8 mouse cellular contexts compared by ENCODE assay signal in genomic region chr17:45886420-45887049, GRCm38 (mm10).
DNase-seq lines count a peak whose midpoint lies in the region; ATAC-seq and TF ChIP-seq lines count a peak whose summit lies in the region.

No protein-coding gene starts in this region.

- peak; percentile 57 for DNase-seq in gastrocnemius, adult 2 months
- no peak for DNase-seq in gastrocnemius, postnatal 10 days
- DNase-seq in kidney, postnatal 36 days: peak; percentile 66 to 74
- DNase-seq in mesoderm, embryonic 11.5 days (ENCODE audit: low read depth, low spot score): peak; percentile 87
- DNase-seq in ovary, postnatal 36 days (ENCODE audit: low spot score): no peak
- no peak for DNase-seq in cerebellum, adult 18-20 months
- DNase-seq in thymus, postnatal 0 days (ENCODE audit: low spot score): no peak

- no peak for TF ChIP-seq CTCF in gastrocnemius, adult 2 months (IDR thresholded peaks at IDR 0.05)

- no peaks in the 10 kb centered on the region for H3K9me3 ChIP-seq in heart, embryonic 13.5 days

- peaks cover 17% of the 10 kb centered on the region; the same call in 1 of the 2 replicates for H3K27me3 ChIP-seq in heart, embryonic 13.5 days (replicated peaks)

- WGBS in heart, embryonic 13.5 days: 3% methylated on average over 17 of the region's 17 CpGs

- peak; percentile 33; the same call in 1 of the 2 replicates for ATAC-seq in heart, embryonic 13.5 days (ENCODE audit: extremely low read depth, insufficient number of reproducible peaks, low FRiP score, low TSS enrichment)

- H3K4me2 ChIP-seq in heart, embryonic 13.5 days: peak overlapping the region; percentile 39

- peak overlapping the region; percentile 55 for H3K9ac ChIP-seq in heart, embryonic 13.5 days

- peaks cover 36% of the 10 kb centered on the region for H3K4me1 ChIP-seq in heart, embryonic 13.5 days

- peak overlapping the region; percentile 36 for H3K4me3 ChIP-seq in gastrocnemius, adult 2 months
- H3K4me3 ChIP-seq in heart, embryonic 13.5 days: no peak overlapping the region

- H3K27ac ChIP-seq in gastrocnemius, adult 2 months: peak overlapping the region; percentile 51
- H3K27ac ChIP-seq in heart, embryonic 13.5 days (replicated peaks): peak overlapping the region; percentile 40; the same call in 1 of the 2 replicates

- intact Hi-C loops in gastrocnemius, adult 2 months (cut with DNase I): no loop called here

- H3K36me3 ChIP-seq in heart, embryonic 13.5 days: no peaks in the 10 kb centered on the region

Comparison
In these comparisons a context has a peak if more than half of its experiments do, and no peak if none do; other contexts are left out.
1. DNase-seq: peak in gastrocnemius, adult 2 months (single experiment), kidney, postnatal 36 days (2 of 2) and mesoderm, embryonic 11.5 days (single experiment); none in gastrocnemius, postnatal 10 days (single experiment), ovary, postnatal 36 days (single experiment), cerebellum, adult 18-20 months (0 of 2) and thymus, postnatal 0 days (single experiment).